Mouse (Mus musculus) bone marrow macrophage, adult 2 months (primary cell): ENCODE results near the gene Bbs4.

ENCODE experiments used
- CTCF ChIP-seq: IDR thresholded peaks from 2 replicates; pipeline ENCODE4 v1.5.1; 2012; ENCODE audit warnings: low read depth, mild to moderate bottlenecking, low read length, moderate library complexity
- POLR2A ChIP-seq: IDR thresholded peaks from 2 replicates; pipeline ENCODE4 v1.6.1; 2012; ENCODE audit warnings: mild to moderate bottlenecking, low read depth, low read length, borderline replicate concordance

DNA sequence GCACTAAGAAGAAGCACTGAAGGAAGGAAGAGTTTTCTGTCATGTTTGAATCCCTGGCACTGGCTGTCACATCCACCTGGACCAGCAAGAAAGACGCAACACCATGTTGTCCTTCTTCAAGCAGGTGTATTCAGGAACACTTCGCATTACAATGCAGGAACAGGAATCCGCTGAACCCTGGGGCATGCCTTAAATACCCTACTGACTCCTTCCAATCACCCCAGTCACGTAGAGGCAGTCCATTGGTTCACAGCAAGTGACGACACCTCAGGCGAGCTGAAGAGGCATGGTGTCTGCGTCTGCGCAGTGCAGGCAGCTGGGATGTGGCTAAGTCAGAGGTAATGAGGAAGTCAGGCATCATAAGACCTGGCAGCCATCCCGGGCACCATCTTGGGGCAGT lies 16.3 kb upstream of the Bbs4 start:
- TF ChIP-seq POLR2A (no peak), CTCF (no peak)
